Mouse (Mus musculus) cerebellum, adult 11-12 months (tissue): Measurements from ENCODE around the gene Zfp428.

Experiments
- DNase-seq: peaks from one replicate; pipeline ENCODE4 v3.0.0; 2022

Zfp428 gene

GRCm38 (mm10) chr7:24523723-24524122 lies 16.9 kb downstream of the Zfp428 start:
- DNase-seq, result no peak

- no peak for DNase-seq
Observed at GRCm38 (mm10) chr7:24524978-24525377, 18.2 kb downstream of the Zfp428 start.

GRCm38 (mm10) chr7:24525686-24526420 lies 19.0 kb downstream of the Zfp428 start:
- peak; percentile 81 for DNase-seq

- no peak for DNase-seq
Observed at GRCm38 (mm10) chr7:24528861-24529260, 22.1 kb downstream of the Zfp428 start.

- DNase-seq, result peak; percentile 74
Observed at GRCm38 (mm10) chr7:24529580-24529979, 22.8 kb downstream of the Zfp428 start.

GRCm38 (mm10) chr7:24530062-24530931 lies 23.5 kb downstream of the Zfp428 start, which contains the start of gene Irgq:
Irgq (plus strand) TSS chr7:24530689.
- DNase-seq, result peak; percentile 99

GRCm38 (mm10) chr7:24531211-24531971 lies 24.6 kb downstream of the Zfp428 start:
- DNase-seq, result peak; percentile 79

GRCm38 (mm10) chr7:24533031-24533571 lies 26.3 kb downstream of the Zfp428 start:
- DNase-seq, result no peak

GRCm38 (mm10) chr7:24533806-24534205 lies 27.0 kb downstream of the Zfp428 start:
- no peak for DNase-seq

- peak; percentile 16 for DNase-seq
Observed at GRCm38 (mm10) chr7:24534301-24534700, 27.5 kb downstream of the Zfp428 start.

- DNase-seq, result no peak
Observed at GRCm38 (mm10) chr7:24537081-24537480, 30.3 kb downstream of the Zfp428 start.

- DNase-seq, result peak; percentile 83
Observed at GRCm38 (mm10) chr7:24537591-24537990, 30.8 kb downstream of the Zfp428 start.

- peak; percentile 50 for DNase-seq
Observed at GRCm38 (mm10) chr7:24538154-24538553, 31.3 kb downstream of the Zfp428 start.

GRCm38 (mm10) chr7:24538701-24539100 lies 31.9 kb downstream of the Zfp428 start:
- DNase-seq, result no peak

GRCm38 (mm10) chr7:24539686-24540085 lies 32.9 kb downstream of the Zfp428 start:
- no peak for DNase-seq

- no peak for DNase-seq
Observed at GRCm38 (mm10) chr7:24544506-24544905, 37.7 kb downstream of the Zfp428 start.

GRCm38 (mm10) chr7:24546068-24546614 lies 39.3 kb downstream of the Zfp428 start, which contains the start of the genes Pinlyp and Xrcc1:
Pinlyp (minus strand) TSS chr7:24546118.
Xrcc1 (plus strand) TSS chr7:24546289.
- peak; percentile 58 for DNase-seq

- peak; percentile 100 for DNase-seq
Observed at GRCm38 (mm10) chr7:24546634-24547389, 40.0 kb downstream of the Zfp428 start.

GRCm38 (mm10) chr7:24547534-24548036 lies 40.8 kb downstream of the Zfp428 start:
- DNase-seq, result peak; percentile 69

GRCm38 (mm10) chr7:24551985-24552759 lies 45.4 kb downstream of the Zfp428 start:
- no peak for DNase-seq
